Mouse (Mus musculus) midbrain, embryonic 15.5 days (tissue): Measurements from ENCODE around the gene Tdp2. TPM values are rescaled to one million over a fixed set of nuclear protein-coding genes. Genes with fewer than 3 reads are reported as not detected.

Source experiments
- ATAC-seq: fragments of 200-750 bp; cut with Nextera tagmentation; replicated peaks from 2 replicates; pipeline ENCODE4 v1.8.0; 2017; ENCODE audit warnings: moderate TSS enrichment
- H3K27ac ChIP-seq: fragments of 300-500 bp; sonication (generic); 2 replicates; pipeline ENCODE4 v1.5.1; 2015; ENCODE audit warnings: mild to moderate bottlenecking, inconsistent platforms
- H3K27me3 ChIP-seq: fragments of 300-500 bp; sonication (generic); replicated peaks from 2 replicates; pipeline ENCODE4 v1.6.1; 2015; ENCODE audit warnings: inconsistent platforms
- H3K36me3 ChIP-seq: fragments of 300-500 bp; sonication (generic); replicated peaks from 2 replicates; pipeline ENCODE4 v1.6.1; 2015; ENCODE audit warnings: inconsistent platforms
- H3K4me1 ChIP-seq: fragments of 300-500 bp; sonication (generic); 2 replicates; pipeline ENCODE4 v1.6.1; 2015; ENCODE audit warnings: inconsistent platforms
- H3K4me2 ChIP-seq: fragments of 300-500 bp; sonication (generic); 2 replicates; pipeline ENCODE4 v1.6.1; 2015; ENCODE audit warnings: inconsistent platforms, mild to moderate bottlenecking, moderate library complexity
- H3K4me3 ChIP-seq: fragments of 300-500 bp; sonication (generic); 2 replicates; pipeline ENCODE4 v1.5.1; 2015; ENCODE audit warnings: mild to moderate bottlenecking, inconsistent platforms
- H3K9ac ChIP-seq: fragments of 300-500 bp; sonication (generic); 2 replicates; pipeline ENCODE4 v1.6.1; 2015; ENCODE audit warnings: mild to moderate bottlenecking, inconsistent platforms
- H3K9me3 ChIP-seq: fragments of 300-500 bp; sonication (generic); 2 replicates; pipeline ENCODE4 v1.6.1; 2016; ENCODE audit warnings: inconsistent platforms
- WGBS: fragments of 180-500 bp; shearing (Covaris S2); methylation state at CpG from one replicate; pipeline ENCODE4 v1.1.7; 2015; ENCODE audit warnings: mixed read lengths; 5-methylcytosine and 5-hydroxymethylcytosine counted together
- polyA plus RNA-seq: library from polyadenylated mRNA; unstranded; fragments of >200 nt; fragmentation: Nextera tagmentation; extraction: Ambion mirVana; gene quantifications from 2 replicates; pipeline ENCODE4 v1.2.1, GENCODE M21; 2015

Gene Tdp2
- polyA plus RNA-seq, 1 experiment from 2014 or later, result 33.2 TPM

- H3K27ac ChIP-seq, result no peak overlapping the region
- H3K9ac ChIP-seq, result no peak overlapping the region
- H3K4me2 ChIP-seq, result no peak overlapping the region
- WGBS, result 58% methylated on average over 7 of the region's 7 CpGs
- no peaks in the 10 kb centered on the region for H3K9me3 ChIP-seq
- no peak overlapping the region for H3K4me3 ChIP-seq
- no peak for ATAC-seq
- H3K27me3 ChIP-seq, result no peaks in the 10 kb centered on the region
- H3K36me3 ChIP-seq, result no peaks in the 10 kb centered on the region
- no peaks in the 10 kb centered on the region for H3K4me1 ChIP-seq
Measured at GRCm38 (mm10) chr13:24862520-24862919, 31.0 kb downstream of the Tdp2 start.

GRCm38 (mm10) chr13:24866430-24867402 lies 35.2 kb downstream of the Tdp2 start:
- no peaks in the 10 kb centered on the region for H3K27me3 ChIP-seq
- ATAC-seq, result no peak
- 67% methylated on average over 9 of the region's 9 CpGs for WGBS
- no peaks in the 10 kb centered on the region for H3K9me3 ChIP-seq
- no peaks in the 10 kb centered on the region for H3K36me3 ChIP-seq
- H3K27ac ChIP-seq, result no peak overlapping the region
- H3K4me2 ChIP-seq, result no peak overlapping the region
- H3K4me1 ChIP-seq, result no peaks in the 10 kb centered on the region
- H3K4me3 ChIP-seq, result no peak overlapping the region
- no peak overlapping the region for H3K9ac ChIP-seq

- H3K9ac ChIP-seq, result no peak overlapping the region
- 91% methylated on average over 10 of the region's 10 CpGs for WGBS
- no peak overlapping the region for H3K4me2 ChIP-seq
- H3K36me3 ChIP-seq, result no peaks in the 10 kb centered on the region
- no peak overlapping the region for H3K27ac ChIP-seq
- H3K9me3 ChIP-seq, result no peaks in the 10 kb centered on the region
- no peaks in the 10 kb centered on the region for H3K4me1 ChIP-seq
- ATAC-seq, result no peak
- no peaks in the 10 kb centered on the region for H3K27me3 ChIP-seq
- H3K4me3 ChIP-seq, result no peak overlapping the region
Measured at GRCm38 (mm10) chr13:24867789-24868188, 36.3 kb downstream of the Tdp2 start.

- 93% methylated on average over 7 of the region's 7 CpGs for WGBS
- no peaks in the 10 kb centered on the region for H3K9me3 ChIP-seq
- H3K4me1 ChIP-seq, result no peaks in the 10 kb centered on the region
- no peak overlapping the region for H3K9ac ChIP-seq
- no peak overlapping the region for H3K4me2 ChIP-seq
- no peaks in the 10 kb centered on the region for H3K27me3 ChIP-seq
- no peaks in the 10 kb centered on the region for H3K36me3 ChIP-seq
- H3K27ac ChIP-seq, result no peak overlapping the region
- ATAC-seq, result no peak
- no peak overlapping the region for H3K4me3 ChIP-seq
Measured at GRCm38 (mm10) chr13:24868233-24868632, 36.8 kb downstream of the Tdp2 start.

- ATAC-seq, result no peak
- WGBS, result 87% methylated on average over 15 of the region's 15 CpGs
Measured at GRCm38 (mm10) chr13:24879359-24880040, 48.0 kb downstream of the Tdp2 start.

GRCm38 (mm10) chr13:24880208-24880607 lies 48.7 kb downstream of the Tdp2 start:
- no peak overlapping the region for H3K27ac ChIP-seq
- H3K9ac ChIP-seq, result no peak overlapping the region
- no peak overlapping the region for H3K4me3 ChIP-seq
- no peaks in the 10 kb centered on the region for H3K9me3 ChIP-seq
- no peak for ATAC-seq
- WGBS, result 87% methylated on average over 6 of the region's 6 CpGs
- H3K36me3 ChIP-seq, result peaks cover 4% of the 10 kb centered on the region; the same call in 1 of the 2 replicates
- no peaks in the 10 kb centered on the region for H3K4me1 ChIP-seq
- no peak overlapping the region for H3K4me2 ChIP-seq
- H3K27me3 ChIP-seq, result no peaks in the 10 kb centered on the region

More at GRCm38 (mm10) chr13:24879359-24880040, 48.0 kb downstream of the Tdp2 start:
- no peaks in the 10 kb centered on the region for H3K27me3 ChIP-seq
- no peak overlapping the region for H3K9ac ChIP-seq
- H3K9me3 ChIP-seq, result no peaks in the 10 kb centered on the region
- peaks cover 4% of the 10 kb centered on the region; the same call in 1 of the 2 replicates for H3K36me3 ChIP-seq
- no peaks in the 10 kb centered on the region for H3K4me1 ChIP-seq
- H3K27ac ChIP-seq, result no peak overlapping the region
- H3K4me3 ChIP-seq, result no peak overlapping the region
- no peak overlapping the region for H3K4me2 ChIP-seq

- Histone ChIP-seq H3K4me1 (no peaks in the 10 kb centered on the region), H3K36me3 (peaks cover 4% of the 10 kb centered on the region; the same call in 1 of the 2 replicates), H3K27me3 (no peaks in the 10 kb centered on the region), H3K9ac (no peak overlapping the region), H3K9me3 (no peaks in the 10 kb centered on the region), H3K27ac (no peak overlapping the region), H3K4me3 (no peak overlapping the region), H3K4me2 (no peak overlapping the region)
- ATAC-seq, result no peak
- WGBS, result 94% methylated on average over 5 of the region's 5 CpGs
Measured at GRCm38 (mm10) chr13:24880704-24881103, 49.2 kb downstream of the Tdp2 start.

GRCm38 (mm10) chr13:24882411-24882810 lies 50.9 kb downstream of the Tdp2 start:
- ATAC-seq, result no peak
- H3K27ac ChIP-seq, result no peak overlapping the region
- H3K36me3 ChIP-seq, result peaks cover 4% of the 10 kb centered on the region; the same call in 1 of the 2 replicates
- H3K9me3 ChIP-seq, result no peaks in the 10 kb centered on the region
- no peak overlapping the region for H3K4me2 ChIP-seq
- no peak overlapping the region for H3K4me3 ChIP-seq
- 96% methylated on average over 6 of the region's 6 CpGs for WGBS
- H3K9ac ChIP-seq, result no peak overlapping the region
- no peaks in the 10 kb centered on the region for H3K27me3 ChIP-seq
- H3K4me1 ChIP-seq, result no peaks in the 10 kb centered on the region

GRCm38 (mm10) chr13:24889554-24889953 lies 58.1 kb downstream of the Tdp2 start:
- Histone ChIP-seq H3K9ac (no peak overlapping the region), H3K4me1 (no peaks in the 10 kb centered on the region), H3K4me3 (no peak overlapping the region), H3K4me2 (no peak overlapping the region), H3K27ac (no peak overlapping the region), H3K36me3 (no peaks in the 10 kb centered on the region; the same call in 1 of the 2 replicates), H3K9me3 (no peaks in the 10 kb centered on the region), H3K27me3 (no peaks in the 10 kb centered on the region)
- WGBS, result 62% methylated on average over 1 of the region's 1 CpGs
- no peak for ATAC-seq

Other genes with a start within 250 kb of the Tdp2 start
- gene Ripor2, start 249.5 kb upstream of the Tdp2 start, polyA plus RNA-seq, result 32.3 and 34.0 TPM in 2 replicates
- gene Armh2, start 90.4 kb upstream of the Tdp2 start, polyA plus RNA-seq, result 0.19 TPM in 1 of 2 replicates, not detected in the other
- 14.6 and 17.2 TPM in 2 replicates for gene Gmnn, start 69.8 kb upstream of the Tdp2 start, polyA plus RNA-seq
- 24.2 and 25.0 TPM in 2 replicates for gene BC005537, start 30.0 kb upstream of the Tdp2 start, polyA plus RNA-seq
- 43.5 and 49.2 TPM in 2 replicates for gene Acot13, start 139 bp upstream of the Tdp2 start, polyA plus RNA-seq
- 5.9 and 7.8 TPM in 2 replicates for gene D130043K22Rik, start 13.5 kb downstream of the Tdp2 start, polyA plus RNA-seq
- gene Aldh5a1, start 106.0 kb downstream of the Tdp2 start, polyA plus RNA-seq, result 12.5 and 12.6 TPM in 2 replicates
- 2.0 and 3.0 TPM in 2 replicates for gene Gpld1, start 111.5 kb downstream of the Tdp2 start, polyA plus RNA-seq
- gene Mrs2, start 188.7 kb downstream of the Tdp2 start, polyA plus RNA-seq, result 17.3 and 18.9 TPM in 2 replicates
- 4.8 and 5.4 TPM in 2 replicates for gene Dcdc2a, start 224.3 kb downstream of the Tdp2 start, polyA plus RNA-seq